ENCODE assay signal across 10 mouse cellular contexts in the genomic region with DNA sequence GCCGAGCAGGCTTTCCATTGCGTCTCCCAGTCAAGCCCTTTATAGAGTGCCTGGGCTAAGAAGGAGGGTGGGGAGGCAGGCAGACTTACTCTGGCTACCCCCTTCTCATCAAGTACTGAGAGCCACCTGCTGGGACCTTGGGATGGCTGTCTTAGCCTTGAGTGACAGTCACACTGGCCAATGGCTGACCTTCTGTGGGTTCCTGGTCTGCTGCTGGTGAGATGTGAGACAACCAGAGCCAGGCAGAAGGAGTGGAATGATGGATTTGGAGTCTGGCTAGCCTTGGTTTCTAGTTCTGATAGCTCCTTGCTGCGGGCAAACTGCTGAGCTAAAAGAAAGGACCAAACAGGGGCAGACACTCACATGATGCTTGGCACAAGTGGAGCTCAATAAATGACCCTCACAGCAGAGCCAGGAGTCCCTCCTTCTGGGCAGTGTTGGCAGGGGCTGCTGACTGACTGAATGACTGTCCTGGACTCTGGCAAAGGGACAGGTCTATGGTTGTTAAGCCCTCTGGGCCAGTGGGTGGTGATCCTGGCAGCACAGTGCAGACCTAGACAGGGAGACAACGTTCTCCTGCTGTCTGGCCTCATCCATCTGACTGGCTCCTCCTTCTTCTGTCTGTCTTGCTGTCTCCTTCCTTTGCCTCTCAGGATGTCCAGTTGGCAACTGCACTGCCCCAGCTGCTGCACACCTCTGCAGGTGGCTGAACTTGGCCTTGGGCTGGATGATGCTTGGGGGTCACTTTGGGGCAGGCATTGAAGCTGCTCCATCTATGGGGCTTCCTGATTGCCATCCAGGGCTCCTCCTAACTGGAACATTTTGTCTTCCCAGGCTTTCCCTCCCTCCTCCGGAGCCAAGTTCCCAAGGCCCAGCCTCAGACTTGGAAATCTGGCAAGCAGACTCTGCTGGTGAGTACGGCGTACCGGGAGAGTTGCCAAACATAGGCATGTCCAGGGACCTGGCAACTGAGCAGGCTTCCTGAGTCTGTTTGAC. TPM values are rescaled to one million over a fixed set of nuclear protein-coding genes. Genes with fewer than 3 reads are reported as not detected.
DNase-seq lines count a peak whose midpoint lies in the region; ATAC-seq and TF ChIP-seq lines count a peak whose summit lies in the region.
"Had no signal": no experiment of that assay in that cellular context is flagged by ENCODE, and none has a peak within 500 bp of the region (broad histone marks: within the 10 kb centered on the region; RNA-seq: fewer than 3 reads in every experiment).

No protein-coding gene starts in this region.

- ATAC-seq in heart, embryonic 11.5 days (replicated peaks; ENCODE audit: insufficient number of reproducible peaks, low FRiP score, low TSS enrichment): no peak
- no peak for ATAC-seq in stomach, postnatal 0 days (ENCODE audit: low FRiP score, low TSS enrichment)

- no peak overlapping the region for H3K27ac ChIP-seq in heart, embryonic 11.5 days (ENCODE audit: low read depth, low read length)
- no peak overlapping the region for H3K27ac ChIP-seq in stomach, postnatal 0 days (replicated peaks)
- H3K27ac ChIP-seq: embryonic facial prominence, embryonic 13.5 days; limb, embryonic 12.5 days had no signal

- no peak overlapping the region for H3K4me2 ChIP-seq in heart, embryonic 11.5 days
- no peak overlapping the region for H3K4me2 ChIP-seq in stomach, postnatal 0 days (replicated peaks; ENCODE audit: low read depth)
- H3K4me2 ChIP-seq: embryonic facial prominence, embryonic 13.5 days; limb, embryonic 12.5 days had no signal

- 0 out of 2 replicates have a peak, but pooled peaks cover 2% of the 10 kb centered on the region for H3K4me1 ChIP-seq in heart, embryonic 11.5 days (ENCODE audit: control insufficient read depth, insufficient read depth, low read length)
- H3K4me1 ChIP-seq in stomach, postnatal 0 days (replicated peaks; ENCODE audit: control insufficient read depth, insufficient read depth): no peaks in the 10 kb centered on the region
- H3K4me1 ChIP-seq: embryonic facial prominence, embryonic 13.5 days had no signal

- TF ChIP-seq EP300 in stomach, postnatal 0 days (optimal IDR thresholded peaks at IDR 0.05): no peak

- peaks cover 11% of the 10 kb centered on the region; the same call in 1 of the 2 replicates for H3K27me3 ChIP-seq in heart, embryonic 11.5 days (ENCODE audit: control insufficient read depth, insufficient read depth, low read length)
- no peaks in the 10 kb centered on the region for H3K27me3 ChIP-seq in stomach, postnatal 0 days (ENCODE audit: control insufficient read depth, insufficient read depth, low read length)
- H3K27me3 ChIP-seq: embryonic facial prominence, embryonic 13.5 days; limb, embryonic 12.5 days had no signal

- TF ChIP-seq CTCF in stomach, postnatal 0 days (IDR thresholded peaks at IDR 0.05; ENCODE audit: low read depth): no peak

- DNase-seq in heart, adult 18-20 months: peak; percentile 86 to 93
- DNase-seq in Muller cell, postnatal 12 days (ENCODE audit: inconsistent ontology term): peak; percentile 75
- peak; percentile 84 to 90 for DNase-seq in cerebellum, postnatal 10 days
- peak; percentile 77 to 78 for DNase-seq in heart, postnatal 36 days
- peak; percentile 87 for DNase-seq in left cerebral cortex, postnatal 4 days
- DNase-seq in natural killer cell, adult 2 months (ENCODE audit: low spot score in 2 of 2): no peak
- no peak for DNase-seq in stomach, postnatal 0 days (ENCODE audit: low spot score)

- H3K36me3 ChIP-seq in heart, embryonic 11.5 days (ENCODE audit: control insufficient read depth, insufficient read depth, low read length): no peaks in the 10 kb centered on the region
- no peaks in the 10 kb centered on the region for H3K36me3 ChIP-seq in stomach, postnatal 0 days (ENCODE audit: control insufficient read depth, insufficient read depth, low read length)
- H3K36me3 ChIP-seq: embryonic facial prominence, embryonic 13.5 days; limb, embryonic 12.5 days had no signal

- H3K4me3 ChIP-seq in heart, embryonic 11.5 days (ENCODE audit: low read depth, low read length): no peak overlapping the region
- no peak overlapping the region for H3K4me3 ChIP-seq in stomach, postnatal 0 days (ENCODE audit: low read depth, low read length)
- H3K4me3 ChIP-seq: embryonic facial prominence, embryonic 13.5 days; limb, embryonic 12.5 days had no signal

- no peak overlapping the region for H3K9ac ChIP-seq in heart, embryonic 11.5 days (ENCODE audit: low read depth, low read length)
- no peak overlapping the region for H3K9ac ChIP-seq in stomach, postnatal 0 days (ENCODE audit: low read length)
- H3K9ac ChIP-seq: embryonic facial prominence, embryonic 13.5 days; limb, embryonic 12.5 days had no signal

- no peaks in the 10 kb centered on the region for H3K9me3 ChIP-seq in heart, embryonic 11.5 days (replicated peaks; ENCODE audit: control insufficient read depth, low read length)
- no peaks in the 10 kb centered on the region for H3K9me3 ChIP-seq in stomach, postnatal 0 days (ENCODE audit: control insufficient read depth, low read length)
- H3K9me3 ChIP-seq: embryonic facial prominence, embryonic 13.5 days; limb, embryonic 12.5 days had no signal

- intact Hi-C loops in heart, postnatal 36 days (cut with DNase I): no loop called here
- intact Hi-C loops in left cerebral cortex, postnatal 4 days (cut with DNase I): no loop called here

- WGBS in heart, embryonic 11.5 days (ENCODE audit: insufficient replicate concordance): 65% methylated on average over 8 of the region's 8 CpGs
- WGBS in stomach, postnatal 0 days: 52% methylated on average over 8 of the region's 8 CpGs

RNA-seq across cellular contexts. Expression of gene Trim29, which starts 21.1 kb away (rescaled TPM):
- total RNA-seq in heart, adult 18-20 months (2021): under 1 TPM in 1 of 2 experiments, not detected in 1; 0.10 TPM
- polyA plus RNA-seq in heart, embryonic 11.5 days (2014; fragmentation: Nextera tagmentation; extraction: Ambion mirVana): 0.13 and 0.31 TPM in 2 replicates
- under 1 TPM in 1 of 2 experiments, not detected in 1; 0.11 TPM for total RNA-seq in heart, postnatal 36 days (2021)
- total RNA-seq in left cerebral cortex, postnatal 4 days (2021): not detected
- 71.2 and 75.3 TPM in 2 replicates for polyA plus RNA-seq in stomach, postnatal 0 days (2015; fragmentation: Nextera tagmentation; extraction: Ambion mirVana)

Comparison
In these comparisons a context has a peak if more than half of its experiments do, and no peak if none do; other contexts are left out.
1. DNase-seq: peak in heart, adult 18-20 months (2 of 2), Muller cell, postnatal 12 days (single experiment), cerebellum, postnatal 10 days (2 of 2), heart, postnatal 36 days (2 of 2) and left cerebral cortex, postnatal 4 days (single experiment); none in natural killer cell, adult 2 months (0 of 2) and stomach, postnatal 0 days (single experiment).